Mouse (Mus musculus) cerebellum, adult 9-11 months (tissue): ENCODE data around the gene Gm12355.

Experiments
- DNase-seq: peaks from one replicate; pipeline ENCODE4 v3.0.0; 2022

The Gm12355 gene

GRCm38 (mm10) chr11:98581286-98582029 is 44.0 kb downstream of the Gm12355 start:
- no peak for DNase-seq

- DNase-seq: no peak
Observed at GRCm38 (mm10) chr11:98580301-98581121, 45.0 kb downstream of the Gm12355 start.

GRCm38 (mm10) chr11:98577776-98578175 is 47.7 kb downstream of the Gm12355 start:
- no peak for DNase-seq
